11 mouse cellular contexts compared by ENCODE assay signal in genomic region chr1:106204350-106204749, GRCm38 (mm10). TPM values are rescaled to one million over a fixed set of nuclear protein-coding genes. Genes with fewer than 3 reads are reported as not detected.
DNase-seq lines count a peak whose midpoint lies in the region; ATAC-seq lines count a peak whose summit lies in the region.
"Had no signal": no experiment of that assay in that cellular context is flagged by ENCODE, and none has a peak within 500 bp of the region (broad histone marks: within the 10 kb centered on the region; RNA-seq: fewer than 3 reads in every experiment).

No protein-coding gene starts in this region.

- ATAC-seq in kidney, embryonic 15.5 days (replicated peaks; ENCODE audit: low FRiP score): peak; percentile 78
- peak; percentile 87 for ATAC-seq in lung, embryonic 16.5 days (ENCODE audit: low read depth)

- H3K27me3 ChIP-seq in kidney, embryonic 15.5 days: no peaks in the 10 kb centered on the region
- H3K27me3 ChIP-seq in lung, embryonic 16.5 days (ENCODE audit: control insufficient read depth, insufficient read depth, low read depth, low read length): no peaks in the 10 kb centered on the region
- H3K27me3 ChIP-seq: liver, embryonic 15.5 days; neural tube, embryonic 12.5 days had no signal

- H3K4me2 ChIP-seq in kidney, embryonic 15.5 days: no peak overlapping the region
- peak overlapping the region; percentile 24 for H3K4me2 ChIP-seq in lung, embryonic 16.5 days (ENCODE audit: low read depth, low read length)
- H3K4me2 ChIP-seq: liver, embryonic 15.5 days; neural tube, embryonic 12.5 days had no signal

- no peak overlapping the region for H3K4me3 ChIP-seq in kidney, embryonic 15.5 days (replicated peaks)
- no peak overlapping the region for H3K4me3 ChIP-seq in lung, embryonic 16.5 days (ENCODE audit: low read length)
- H3K4me3 ChIP-seq: forebrain, embryonic 10.5 days; liver, embryonic 15.5 days; neural tube, embryonic 12.5 days had no signal

- WGBS in kidney, embryonic 15.5 days: 37% methylated on average over 3 of the region's 3 CpGs
- WGBS in lung, embryonic 16.5 days: 24% methylated on average over 3 of the region's 3 CpGs

- H3K36me3 ChIP-seq in kidney, embryonic 15.5 days: no peaks in the 10 kb centered on the region
- H3K36me3 ChIP-seq in lung, embryonic 16.5 days (ENCODE audit: control insufficient read depth, insufficient read depth, low read length): no peaks in the 10 kb centered on the region
- H3K36me3 ChIP-seq: forebrain, embryonic 10.5 days; liver, embryonic 15.5 days; neural tube, embryonic 12.5 days had no signal

- DNase-seq in kidney, adult 9 months: no peak
- peak; percentile 74 for DNase-seq in R1 (ENCODE audit: low read depth, low spot score)
- peak; percentile 65 for DNase-seq in heart, adult 8-10 months (ENCODE audit: low spot score)
- no peak for DNase-seq in adrenal gland, adult (ENCODE audit: inconsistent age in 2 of 2, low spot score in 1 of 2)
- DNase-seq in cerebellum, adult 9-11 months: no peak
- DNase-seq: kidney, postnatal 14 days had no signal

- no peaks in the 10 kb centered on the region for H3K9me3 ChIP-seq in kidney, embryonic 15.5 days (replicated peaks)
- H3K9me3 ChIP-seq in lung, embryonic 16.5 days (ENCODE audit: control insufficient read depth, low read length): no peaks in the 10 kb centered on the region
- H3K9me3 ChIP-seq: forebrain, embryonic 10.5 days; liver, embryonic 15.5 days; neural tube, embryonic 12.5 days had no signal

- H3K4me1 ChIP-seq in kidney, embryonic 15.5 days: peaks cover 36% of the 10 kb centered on the region
- peaks cover 25% of the 10 kb centered on the region for H3K4me1 ChIP-seq in lung, embryonic 16.5 days (replicated peaks; ENCODE audit: control insufficient read depth, insufficient read depth, low read length)
- H3K4me1 ChIP-seq: liver, embryonic 15.5 days had no signal

- H3K9ac ChIP-seq in kidney, embryonic 15.5 days: no peak overlapping the region
- H3K9ac ChIP-seq in lung, embryonic 16.5 days (ENCODE audit: low read length): no peak overlapping the region
- H3K9ac ChIP-seq: liver, embryonic 15.5 days; neural tube, embryonic 12.5 days had no signal

- no peak overlapping the region for H3K27ac ChIP-seq in kidney, embryonic 15.5 days
- H3K27ac ChIP-seq in lung, embryonic 16.5 days (ENCODE audit: low read length): no peak overlapping the region; the same call in 1 of the 2 replicates
- H3K27ac ChIP-seq: forebrain, embryonic 10.5 days; liver, embryonic 15.5 days; neural tube, embryonic 12.5 days had no signal

RNA-seq across cellular contexts. Expression of gene Phlpp1, which starts 32.8 kb away (rescaled TPM):
- 3.2 and 3.5 TPM in 2 replicates for polyA plus RNA-seq in kidney, embryonic 15.5 days (2015; fragmentation: Nextera tagmentation; extraction: Ambion mirVana)
- total RNA-seq in heart, adult 8-10 months (2022): 10 to 100 TPM; 15.4 to 17.3 (median 16.4) TPM
- 2.6 and 3.2 TPM in 2 replicates for polyA plus RNA-seq in lung, embryonic 16.5 days (2015; fragmentation: Nextera tagmentation; extraction: Ambion mirVana)

Comparison
In these comparisons a context has a peak if more than half of its experiments do, and no peak if none do; other contexts are left out.
1. DNase-seq: peak in R1 (single experiment) and heart, adult 8-10 months (single experiment); none in kidney, adult 9 months (single experiment), adrenal gland, adult (0 of 2) and cerebellum, adult 9-11 months (single experiment).